Mouse (Mus musculus) cortical plate, adult 2 months (tissue): ENCODE data around the gene Trim26.

Experiments used
- CTCF ChIP-seq: fragments of 200-500 bp; IDR thresholded peaks from 2 replicates; pipeline ENCODE4 v1.5.1; 2011; ENCODE audit warnings: mild to moderate bottlenecking, control low read depth, low read length; ENCODE audit not compliant: insufficient read depth; ENCODE audit errors: extremely low read depth
- POLR2A ChIP-seq: fragments of 200-500 bp; IDR thresholded peaks from 2 replicates; pipeline ENCODE4 v1.6.1; 2011; ENCODE audit warnings: mild to moderate bottlenecking, low read length, control low read depth; ENCODE audit not compliant: insufficient read depth; ENCODE audit errors: extremely low read depth

GRCm38 (mm10) chr17:36897552-36898205 lies 60.7 kb downstream of the Trim26 start, which contains the start of gene Trim31:
- TF ChIP-seq CTCF (no peak), POLR2A (no peak)
